Mouse (Mus musculus) liver, postnatal 0 days (tissue): ENCODE results near the gene 1190007I07Rik.

Experiments used
- CTCF ChIP-seq: sonication (generic); IDR thresholded peaks from 2 replicates; pipeline ENCODE4 v1.5.1; 2016; ENCODE audit warnings: antibody characterized with exemption, low read depth
- EP300 ChIP-seq: IDR thresholded peaks from 2 replicates; pipeline ENCODE4 v1.6.1; 2016; ENCODE audit warnings: antibody characterized with exemption, low read depth, mild to moderate bottlenecking

GRCm38 (mm10) chr10:82662267-82662990 is 39.4 kb upstream of the 1190007I07Rik start:
- TF ChIP-seq EP300 = no peak
- TF ChIP-seq CTCF = no peak
